9 mouse cellular contexts compared by ENCODE assay signal in the genomic region with DNA sequence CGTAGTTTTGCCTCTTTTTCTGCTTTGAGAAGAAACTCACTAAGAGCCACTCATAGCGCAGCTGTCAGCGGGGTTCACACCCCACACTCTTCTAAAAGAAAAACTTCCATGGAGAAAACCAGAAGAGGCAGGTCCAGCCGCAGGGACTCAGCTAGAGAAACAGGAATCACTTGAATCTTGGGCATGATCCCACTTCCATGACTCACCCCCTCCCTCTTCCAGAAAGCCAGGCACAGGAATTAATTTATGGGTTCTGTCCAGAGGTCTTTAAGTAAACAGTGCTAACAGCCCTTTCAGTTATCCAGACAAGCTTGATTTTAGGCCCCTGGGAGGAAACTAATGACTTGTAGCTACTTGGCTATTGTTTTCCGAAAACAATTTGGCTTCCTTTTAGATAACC.
DNase-seq lines count a peak whose midpoint lies in the region; ATAC-seq and TF ChIP-seq lines count a peak whose summit lies in the region.
"Had no signal": no experiment of that assay in that cellular context is flagged by ENCODE, and none has a peak within 500 bp of the region (broad histone marks: within the 10 kb centered on the region; RNA-seq: fewer than 3 reads in every experiment).

No protein-coding gene starts in this region.

- no peak overlapping the region for H3K9ac ChIP-seq in intestine, embryonic 15.5 days
- H3K9ac ChIP-seq in intestine, postnatal 0 days (ENCODE audit: low read depth, low read length): no peak overlapping the region
- no peak overlapping the region for H3K9ac ChIP-seq in hindbrain, embryonic 16.5 days (ENCODE audit: low read depth, low read length)
- H3K9ac ChIP-seq: liver, embryonic 12.5 days had no signal

- H3K27ac ChIP-seq in intestine, embryonic 15.5 days: 0 out of 2 replicates have a peak overlapping the region, but pooled peaks have one; percentile 6
- H3K27ac ChIP-seq in intestine, postnatal 0 days (ENCODE audit: low read depth, low read length): no peak overlapping the region
- H3K27ac ChIP-seq in hindbrain, embryonic 16.5 days (ENCODE audit: low read depth, low read length): no peak overlapping the region
- H3K27ac ChIP-seq: liver, embryonic 12.5 days had no signal

- no peak overlapping the region for H3K4me2 ChIP-seq in intestine, embryonic 15.5 days (replicated peaks)
- no peak overlapping the region for H3K4me2 ChIP-seq in intestine, postnatal 0 days (replicated peaks; ENCODE audit: low read depth)
- H3K4me2 ChIP-seq in hindbrain, embryonic 16.5 days (ENCODE audit: low read length): no peak overlapping the region
- H3K4me2 ChIP-seq: liver, embryonic 12.5 days had no signal

- no peak overlapping the region for H3K4me3 ChIP-seq in intestine, embryonic 15.5 days (replicated peaks)
- no peak overlapping the region for H3K4me3 ChIP-seq in intestine, postnatal 0 days (ENCODE audit: low read depth, low read length)
- H3K4me3 ChIP-seq in hindbrain, embryonic 16.5 days (ENCODE audit: low read length): no peak overlapping the region
- H3K4me3 ChIP-seq: liver, embryonic 12.5 days had no signal

- peak; percentile 32 for DNase-seq in adrenal gland, postnatal 10 days
- peak; percentile 16 to 44 for DNase-seq in heart, postnatal 14 days
- DNase-seq in lung, postnatal 36 days: peak; percentile 74
- DNase-seq in natural killer cell, adult 2 months (ENCODE audit: low spot score in 2 of 2): no peak
- no peak for DNase-seq in cerebellum, postnatal 14 days

- H3K27me3 ChIP-seq in intestine, embryonic 15.5 days (replicated peaks): no peaks in the 10 kb centered on the region
- H3K27me3 ChIP-seq in intestine, postnatal 0 days (replicated peaks; ENCODE audit: control insufficient read depth, insufficient read depth, low read length): no peaks in the 10 kb centered on the region
- no peaks in the 10 kb centered on the region for H3K27me3 ChIP-seq in hindbrain, embryonic 16.5 days (replicated peaks; ENCODE audit: control insufficient read depth, insufficient read depth, low read length)
- H3K27me3 ChIP-seq: liver, embryonic 12.5 days had no signal

- TF ChIP-seq CTCF in intestine, postnatal 0 days (IDR thresholded peaks at IDR 0.05; ENCODE audit: low read depth): no peak

- ATAC-seq in intestine, embryonic 15.5 days: peak; percentile 78
- no peak for ATAC-seq in intestine, postnatal 0 days
- no peak for ATAC-seq in hindbrain, embryonic 16.5 days
- ATAC-seq: liver, embryonic 12.5 days had no signal

- intact Hi-C loops in heart, postnatal 14 days (cut with DNase I): loop anchor here (2.0 kb wide), 1 partner anchor 52 kb away; no protein-coding TSS in a partner anchor

- no peaks in the 10 kb centered on the region for H3K36me3 ChIP-seq in intestine, embryonic 15.5 days
- H3K36me3 ChIP-seq in intestine, postnatal 0 days (ENCODE audit: control insufficient read depth, insufficient read depth): no peaks in the 10 kb centered on the region
- H3K36me3 ChIP-seq in hindbrain, embryonic 16.5 days (ENCODE audit: control insufficient read depth, insufficient read depth, low read length): no peaks in the 10 kb centered on the region
- H3K36me3 ChIP-seq: liver, embryonic 12.5 days had no signal

- 0 out of 2 replicates have a peak, but pooled peaks cover 6% of the 10 kb centered on the region for H3K4me1 ChIP-seq in intestine, embryonic 15.5 days (replicated peaks)
- H3K4me1 ChIP-seq in intestine, postnatal 0 days (replicated peaks; ENCODE audit: control insufficient read depth, insufficient read depth, low read length): no peaks in the 10 kb centered on the region
- no peaks in the 10 kb centered on the region for H3K4me1 ChIP-seq in hindbrain, embryonic 16.5 days (ENCODE audit: control insufficient read depth, insufficient read depth, low read depth, low read length)
- H3K4me1 ChIP-seq: liver, embryonic 12.5 days had no signal

- no peaks in the 10 kb centered on the region for H3K9me3 ChIP-seq in intestine, embryonic 15.5 days
- no peaks in the 10 kb centered on the region for H3K9me3 ChIP-seq in intestine, postnatal 0 days (ENCODE audit: control insufficient read depth)
- H3K9me3 ChIP-seq in hindbrain, embryonic 16.5 days (ENCODE audit: control insufficient read depth, low read length): no peaks in the 10 kb centered on the region
- H3K9me3 ChIP-seq: liver, embryonic 12.5 days had no signal

- WGBS in intestine, embryonic 15.5 days: 32% methylated on average over 5 of the region's 5 CpGs
- 47% methylated on average over 5 of the region's 5 CpGs for WGBS in intestine, postnatal 0 days
- 61% methylated on average over 5 of the region's 5 CpGs for WGBS in hindbrain, embryonic 16.5 days

Comparison
In these comparisons a context has a peak if more than half of its experiments do, and no peak if none do; other contexts are left out.
1. DNase-seq: peak in adrenal gland, postnatal 10 days (single experiment), heart, postnatal 14 days (2 of 2) and lung, postnatal 36 days (single experiment); none in natural killer cell, adult 2 months (0 of 2) and cerebellum, postnatal 14 days (0 of 2).